In the genomic region with DNA sequence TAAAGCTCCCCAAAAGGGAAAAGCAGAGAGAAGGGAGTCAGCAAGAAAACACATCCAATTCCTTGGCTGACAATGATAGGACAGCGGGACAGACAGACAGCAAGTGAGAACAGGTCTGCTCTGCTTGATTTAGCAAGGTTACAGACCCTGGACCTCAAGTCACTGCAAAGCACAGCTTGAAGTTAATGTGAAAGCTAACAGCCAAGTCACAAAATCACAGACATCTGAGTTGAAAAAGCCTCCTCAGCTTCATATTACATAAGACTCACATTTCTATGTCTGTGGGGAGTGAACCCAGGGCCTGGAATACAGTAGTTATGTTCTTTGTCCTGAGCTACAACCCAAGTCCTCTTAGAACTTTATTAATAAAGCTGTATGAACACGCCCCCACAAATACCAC, we compare ENCODE assay signal across 30 mouse cellular contexts. TPM values are rescaled to one million over a fixed set of nuclear protein-coding genes. Genes with fewer than 3 reads are reported as not detected.
A peak's percentile ranks its signal among the peaks of the same experiment; 100 is the strongest.
DNase-seq lines count a peak whose midpoint lies in the region; ATAC-seq and TF ChIP-seq lines count a peak whose summit lies in the region.
"Had no signal": no experiment of that assay in that cellular context is flagged by ENCODE, and none has a peak within 500 bp of the region (broad histone marks: within the 10 kb centered on the region; RNA-seq: fewer than 3 reads in every experiment).

No protein-coding gene starts in this region.

- H3K4me2 ChIP-seq in stomach, embryonic 16.5 days (ENCODE audit: low read depth, low read length) = no peak overlapping the region
- H3K4me2 ChIP-seq in stomach, postnatal 0 days (replicated peaks; ENCODE audit: low read depth) = no peak overlapping the region
- 0 out of 2 replicates have a peak overlapping the region, but pooled peaks have one; percentile 14 for H3K4me2 ChIP-seq in kidney, postnatal 0 days (ENCODE audit: low read length)
- H3K4me2 ChIP-seq: heart, embryonic 12.5 days; hindbrain, embryonic 12.5 days; liver, embryonic 12.5 days; midbrain, embryonic 12.5 days; neural tube, embryonic 15.5 days; stomach, embryonic 15.5 days had no signal

- TF ChIP-seq CTCF in stomach, postnatal 0 days (IDR thresholded peaks at IDR 0.05; ENCODE audit: low read depth) = no peak
- TF ChIP-seq CTCF in kidney, adult 2 months (conservative IDR thresholded peaks at IDR 0.05; ENCODE audit: insufficient read depth, insufficient read length, low read depth, low read length) = no peak
- TF ChIP-seq CTCF in kidney, postnatal 0 days (IDR thresholded peaks at IDR 0.05; ENCODE audit: low read depth) = no peak

- TF ChIP-seq EP300 in stomach, postnatal 0 days (optimal IDR thresholded peaks at IDR 0.05) = no peak

- H3K27me3 ChIP-seq in stomach, embryonic 16.5 days (ENCODE audit: control insufficient read depth, insufficient read depth, low read length) = no peaks in the 10 kb centered on the region
- H3K27me3 ChIP-seq in stomach, postnatal 0 days (ENCODE audit: control insufficient read depth, insufficient read depth, low read length) = no peaks in the 10 kb centered on the region
- no peaks in the 10 kb centered on the region for H3K27me3 ChIP-seq in kidney, adult 2 months (replicated peaks; ENCODE audit: control insufficient read depth, insufficient read depth, low read length)
- no peaks in the 10 kb centered on the region for H3K27me3 ChIP-seq in kidney, postnatal 0 days (ENCODE audit: insufficient read depth, low read length)
- H3K27me3 ChIP-seq: CH12.LX; heart, embryonic 12.5 days; hindbrain, embryonic 12.5 days; liver, embryonic 12.5 days; midbrain, embryonic 12.5 days; neural tube, embryonic 15.5 days; stomach, embryonic 15.5 days had no signal

- TF ChIP-seq POLR2A in kidney, adult 2 months (IDR thresholded peaks at IDR 0.05; ENCODE audit: low read depth, low read length) = no peak

- DNase-seq in stomach, postnatal 0 days (ENCODE audit: low spot score) = no peak
- peak; percentile 79 for DNase-seq in kidney, adult 2 months
- peak; percentile 54 for DNase-seq in kidney, postnatal 0 days (ENCODE audit: low spot score)
- peak; percentile 48 for DNase-seq in yolk sac, embryonic 10.5 days (ENCODE audit: low spot score)
- no peak for DNase-seq in cerebellum, postnatal 36 days
- DNase-seq: adrenal gland, adult 8-10 months; B cell, adult 2 months; cerebellum, adult 11-12 months; cerebellum, postnatal 14 days; gastrocnemius, postnatal 10 days; heart, adult 11 months; heart, postnatal 14 days; layer of hippocampus, adult 9-11 months; lung, adult 18-20 months; lung, postnatal 10 days; right cerebral cortex, adult 18-20 months; thymus, adult 2 months had no signal

- ATAC-seq in stomach, embryonic 16.5 days (ENCODE audit: insufficient read depth, low FRiP score) = no peak
- ATAC-seq in stomach, postnatal 0 days (ENCODE audit: low FRiP score, low TSS enrichment) = no peak
- ATAC-seq in kidney, postnatal 0 days (replicated peaks; ENCODE audit: low FRiP score, low read depth) = peak; percentile 71; the same call in 1 of the 2 replicates
- no peak for ATAC-seq in megakaryocyte, adult 5-6 weeks (ENCODE audit: poor library complexity, severe bottlenecking)
- ATAC-seq in erythroblast, adult 5-6 weeks (replicated peaks; ENCODE audit: low FRiP score, poor library complexity, severe bottlenecking) = no peak
- ATAC-seq: forebrain, embryonic 14.5 days; liver, embryonic 12.5 days had no signal

- H3K4me3 ChIP-seq in stomach, embryonic 16.5 days (replicated peaks; ENCODE audit: low read length) = no peak overlapping the region
- H3K4me3 ChIP-seq in stomach, postnatal 0 days (ENCODE audit: low read depth, low read length) = no peak overlapping the region
- H3K4me3 ChIP-seq in kidney, adult 2 months (ENCODE audit: insufficient read depth, low read depth, low read length) = no peak overlapping the region
- H3K4me3 ChIP-seq in kidney, postnatal 0 days (replicated peaks; ENCODE audit: low read depth, low read length) = no peak overlapping the region
- H3K4me3 ChIP-seq: heart, embryonic 12.5 days; hindbrain, embryonic 12.5 days; left cerebral cortex, adult 2 months; liver, embryonic 12.5 days; midbrain, embryonic 12.5 days; neural tube, embryonic 15.5 days; stomach, embryonic 15.5 days had no signal

- H3K36me3 ChIP-seq in stomach, embryonic 16.5 days (ENCODE audit: control insufficient read depth, insufficient read depth, low read length) = no peaks in the 10 kb centered on the region
- H3K36me3 ChIP-seq in stomach, postnatal 0 days (ENCODE audit: control insufficient read depth, insufficient read depth, low read length) = no peaks in the 10 kb centered on the region; the same call in 1 of the 2 replicates
- H3K36me3 ChIP-seq in kidney, adult 2 months (ENCODE audit: control insufficient read depth, insufficient read depth, low read length) = peaks cover 1% of the 10 kb centered on the region; the same call in 1 of the 2 replicates
- no peaks in the 10 kb centered on the region for H3K36me3 ChIP-seq in kidney, postnatal 0 days (ENCODE audit: insufficient read depth, low read length)
- H3K36me3 ChIP-seq: G1E; hindbrain, embryonic 12.5 days; liver, embryonic 12.5 days; midbrain, embryonic 12.5 days; neural tube, embryonic 15.5 days; stomach, embryonic 15.5 days had no signal

- WGBS in stomach, embryonic 16.5 days = 82% methylated on average over 2 of the region's 2 CpGs
- WGBS in stomach, postnatal 0 days = 77% methylated on average over 2 of the region's 2 CpGs
- WGBS in kidney, adult 2 months = 35% methylated on average over 2 of the region's 2 CpGs
- 48% methylated on average over 2 of the region's 2 CpGs for WGBS in kidney, postnatal 0 days

- no peaks in the 10 kb centered on the region for H3K4me1 ChIP-seq in stomach, embryonic 16.5 days (ENCODE audit: control insufficient read depth, insufficient read depth, low read length)
- H3K4me1 ChIP-seq in stomach, postnatal 0 days (replicated peaks; ENCODE audit: control insufficient read depth, insufficient read depth) = no peaks in the 10 kb centered on the region
- peaks cover 28% of the 10 kb centered on the region; the same call in 1 of the 2 replicates for H3K4me1 ChIP-seq in kidney, adult 2 months (ENCODE audit: control insufficient read depth, insufficient read depth, low read length)
- H3K4me1 ChIP-seq in kidney, postnatal 0 days (replicated peaks; ENCODE audit: insufficient read depth, low read length) = peaks cover 7% of the 10 kb centered on the region; the same call in 1 of the 2 replicates
- H3K4me1 ChIP-seq: hindbrain, embryonic 12.5 days; liver, embryonic 12.5 days; midbrain, embryonic 12.5 days; neural tube, embryonic 15.5 days; stomach, embryonic 15.5 days had no signal

- H3K9me3 ChIP-seq in stomach, embryonic 16.5 days (replicated peaks; ENCODE audit: control insufficient read depth, low read length) = no peaks in the 10 kb centered on the region; the same call in 1 of the 2 replicates
- no peaks in the 10 kb centered on the region for H3K9me3 ChIP-seq in stomach, postnatal 0 days (ENCODE audit: control insufficient read depth, low read length)
- H3K9me3 ChIP-seq in kidney, postnatal 0 days (replicated peaks; ENCODE audit: low read length) = no peaks in the 10 kb centered on the region
- H3K9me3 ChIP-seq: G1E; heart, embryonic 12.5 days; hindbrain, embryonic 12.5 days; liver, embryonic 12.5 days; midbrain, embryonic 12.5 days; neural tube, embryonic 15.5 days; stomach, embryonic 15.5 days had no signal

- H3K9ac ChIP-seq in stomach, embryonic 16.5 days (ENCODE audit: low read length) = no peak overlapping the region
- H3K9ac ChIP-seq in stomach, postnatal 0 days (ENCODE audit: low read length) = no peak overlapping the region
- H3K9ac ChIP-seq in kidney, postnatal 0 days (ENCODE audit: low read depth, low read length) = no peak overlapping the region
- H3K9ac ChIP-seq: heart, embryonic 12.5 days; hindbrain, embryonic 12.5 days; liver, embryonic 12.5 days; midbrain, embryonic 12.5 days; neural tube, embryonic 15.5 days; stomach, embryonic 15.5 days had no signal

- 0 out of 2 replicates have a peak overlapping the region, but pooled peaks have one; percentile 22 for H3K27ac ChIP-seq in stomach, embryonic 16.5 days (ENCODE audit: low read length)
- no peak overlapping the region for H3K27ac ChIP-seq in stomach, postnatal 0 days (replicated peaks)
- peak overlapping the region; percentile 99 for H3K27ac ChIP-seq in kidney, adult 2 months (ENCODE audit: insufficient read depth, low read depth, low read length)
- H3K27ac ChIP-seq in kidney, postnatal 0 days = peak overlapping the region; percentile 85
- H3K27ac ChIP-seq: hindbrain, embryonic 12.5 days; left cerebral cortex, adult 2 months; liver, embryonic 12.5 days; midbrain, embryonic 12.5 days; neural tube, embryonic 15.5 days; stomach, embryonic 15.5 days had no signal

RNA-seq across cellular contexts. Expression of gene Osbpl3, which starts 35.6 kb away (rescaled TPM):
- 15.5 and 19.0 TPM in 2 replicates for polyA plus RNA-seq in stomach, embryonic 16.5 days (2015; fragmentation: Nextera tagmentation; extraction: Ambion mirVana)
- polyA plus RNA-seq in stomach, postnatal 0 days (2015; fragmentation: Nextera tagmentation; extraction: Ambion mirVana) = 14.5 and 15.6 TPM in 2 replicates
- polyA plus RNA-seq in kidney, adult 2 months (2012; rRNA removed) = 33.0 and 36.1 TPM in 2 replicates
- 17.4 and 19.7 TPM in 2 replicates for polyA plus RNA-seq in kidney, postnatal 0 days (2015; fragmentation: Nextera tagmentation; extraction: Ambion mirVana)
- 9.0 and 10.7 TPM in 2 replicates for total RNA-seq in megakaryocyte, adult 5-6 weeks (2015)
- 15.5 and 17.9 TPM in 2 replicates for total RNA-seq in megakaryocyte, adult 5-6 weeks (2017)
- total RNA-seq in erythroblast, adult 5-6 weeks (2015; ENCODE audit: low replicate concordance) = 0.77 and 5.6 TPM in 2 replicates
- total RNA-seq in erythroblast, adult 5-6 weeks (2017; ENCODE audit: low replicate concordance) = 2.2 and 2.5 TPM in 2 replicates
- polyA plus RNA-seq: G1E had no signal

Comparison
In these comparisons a context has a peak if more than half of its experiments do, and no peak if none do; other contexts are left out.
1. DNase-seq: peak in kidney, adult 2 months (single experiment), kidney, postnatal 0 days (single experiment) and yolk sac, embryonic 10.5 days (single experiment); none in stomach, postnatal 0 days (single experiment) and cerebellum, postnatal 36 days (0 of 2).